8 mouse cellular contexts compared by ENCODE assay signal in genomic region chr10:24959043-24959916, GRCm38 (mm10). TPM values are rescaled to one million over a fixed set of nuclear protein-coding genes. Genes with fewer than 3 reads are reported as not detected.
DNase-seq lines count a peak whose midpoint lies in the region; ATAC-seq and TF ChIP-seq lines count a peak whose summit lies in the region.

No protein-coding gene starts in this region.

- peak overlapping the region; percentile 64 for H3K4me2 ChIP-seq in heart, embryonic 12.5 days

- H3K36me3 ChIP-seq in liver, adult 2 months (ENCODE audit: control insufficient read depth, insufficient read depth, low read length) = no peaks in the 10 kb centered on the region
- H3K36me3 ChIP-seq in heart, embryonic 12.5 days = no peaks in the 10 kb centered on the region

- H3K27ac ChIP-seq in liver, adult 2 months (replicated peaks; ENCODE audit: insufficient read depth, low read depth, low read length) = peak overlapping the region; percentile 78
- H3K27ac ChIP-seq in heart, embryonic 12.5 days (ENCODE audit: poor library complexity, severe bottlenecking) = no peak overlapping the region
- H3K27ac ChIP-seq in cerebellum, adult 2 months (ENCODE audit: insufficient read depth, low read length) = no peak overlapping the region

- H3K4me3 ChIP-seq in liver, adult 2 months (ENCODE audit: insufficient read depth, low read depth, low read length) = peak overlapping the region; percentile 14; the same call in 1 of the 2 replicates
- 0 out of 2 replicates have a peak overlapping the region, but pooled peaks have one; percentile 9 for H3K4me3 ChIP-seq in heart, embryonic 12.5 days
- H3K4me3 ChIP-seq in cerebellum, adult 2 months (replicated peaks; ENCODE audit: insufficient read depth, low read depth, low read length) = no peak overlapping the region

- WGBS in liver, adult 2 months = 42% methylated on average over 15 of the region's 15 CpGs
- 33% methylated on average over 15 of the region's 15 CpGs for WGBS in heart, embryonic 12.5 days
- WGBS in cerebellum, adult 2 months = 52% methylated on average over 15 of the region's 15 CpGs

- TF ChIP-seq POLR2A in liver, adult 2 months (IDR thresholded peaks at IDR 0.05; ENCODE audit: extremely low read depth, insufficient read depth, low read length) = no peak
- TF ChIP-seq POLR2A in cerebellum, adult 2 months (IDR thresholded peaks at IDR 0.05; ENCODE audit: borderline replicate concordance, insufficient read depth, low read length) = no peak

- H3K9ac ChIP-seq in liver, adult 2 months (ENCODE audit: low read depth, low read length) = peak overlapping the region; percentile 56; the same call in 1 of the 2 replicates
- H3K9ac ChIP-seq in heart, embryonic 12.5 days = peak overlapping the region; percentile 54; the same call in 1 of the 2 replicates

- no peaks in the 10 kb centered on the region for H3K27me3 ChIP-seq in liver, adult 2 months (ENCODE audit: control insufficient read depth, insufficient read depth, low read length)
- no peaks in the 10 kb centered on the region; the same call in 1 of the 2 replicates for H3K27me3 ChIP-seq in heart, embryonic 12.5 days (replicated peaks)
- no peaks in the 10 kb centered on the region for H3K27me3 ChIP-seq in cerebellum, adult 2 months (ENCODE audit: control insufficient read depth, insufficient read depth, low read length)

- no peaks in the 10 kb centered on the region for H3K9me3 ChIP-seq in heart, embryonic 12.5 days (replicated peaks)

- peak; percentile 78 for DNase-seq in liver, adult 2 months (ENCODE audit: extremely low read depth, low read depth, low spot score)
- no peak for DNase-seq in liver
- DNase-seq in kidney, postnatal 14 days = peak; percentile 47
- DNase-seq in retina, embryonic 14.5 days (ENCODE audit: low spot score) = peak; percentile 65
- no peak for DNase-seq in cerebellum, adult 2 months
- no peak for DNase-seq in thymus, postnatal 10 days (ENCODE audit: low spot score in 2 of 2)
- DNase-seq in T-cell, adult 2 months (ENCODE audit: low spot score) = no peak

- H3K4me1 ChIP-seq in liver, adult 2 months (ENCODE audit: control insufficient read depth, insufficient read depth, low read length) = peaks cover 3% of the 10 kb centered on the region; the same call in 1 of the 2 replicates
- H3K4me1 ChIP-seq in heart, embryonic 12.5 days (replicated peaks) = peaks cover 16% of the 10 kb centered on the region
- no peaks in the 10 kb centered on the region for H3K4me1 ChIP-seq in cerebellum, adult 2 months (ENCODE audit: control insufficient read depth, insufficient read depth, low read length)

- ATAC-seq in heart, embryonic 12.5 days (ENCODE audit: insufficient number of reproducible peaks, low FRiP score) = no peak

- TF ChIP-seq CTCF in liver, adult 2 months (IDR thresholded peaks at IDR 0.05; ENCODE audit: low read depth, low read length) = no peak
- TF ChIP-seq CTCF in cerebellum, adult 2 months (IDR thresholded peaks at IDR 0.05; ENCODE audit: borderline replicate concordance, insufficient read depth, low read depth, low read length) = no peak

- H3K79me2 ChIP-seq in liver, adult 2 months (ENCODE audit: control insufficient read depth, insufficient read depth, low read length) = no peaks in the 10 kb centered on the region

RNA-seq across cellular contexts. Expression of gene Arg1, which starts 32.0 kb away (rescaled TPM):
- 2,242 and 2,352 TPM in 2 replicates for total RNA-seq in liver, adult 2 months (2014; rRNA removed)
- polyA plus RNA-seq in liver, adult 2 months (2012; rRNA removed) = 513 and 650 TPM in 2 replicates
- polyA plus RNA-seq in heart, embryonic 12.5 days (2016; fragmentation: Nextera tagmentation; extraction: Ambion mirVana) = 0.41 and 0.54 TPM in 2 replicates
- polyA plus RNA-seq in cerebellum, adult 2 months (2012; rRNA removed) = 0.82 and 1.00 TPM in 2 replicates

Comparison
In these comparisons a context has a peak if more than half of its experiments do, and no peak if none do; other contexts are left out.
1. DNase-seq: peak in liver, adult 2 months (single experiment), kidney, postnatal 14 days (single experiment) and retina, embryonic 14.5 days (single experiment); none in liver (single experiment), cerebellum, adult 2 months (0 of 2), thymus, postnatal 10 days (0 of 2) and T-cell, adult 2 months (single experiment).
2. RNA of gene Arg1, which starts 32.0 kb away (polyA plus RNA-seq): 513 to 650 TPM in liver, adult 2 months; 0.82 to 1.00 TPM in cerebellum, adult 2 months and 0.41 to 0.54 TPM in heart, embryonic 12.5 days; every median in the first group is over 100 times any median in the second.